Mouse (Mus musculus) neural tube, embryonic 14.5 days (tissue): ENCODE data around the gene Fer. TPM values are rescaled to one million over a fixed set of nuclear protein-coding genes. Genes with fewer than 3 reads are reported as not detected.

Experiments used
- ATAC-seq: fragments of 200-750 bp; cut with Nextera tagmentation; 2 replicates; pipeline ENCODE4 v1.8.0; 2017; ENCODE audit warnings: low read depth, mild to moderate bottlenecking, moderate TSS enrichment, moderate library complexity
- H3K27ac ChIP-seq: fragments of 300-500 bp; sonication (generic); 2 replicates; pipeline ENCODE4 v1.5.1; 2014; ENCODE audit warnings: low read depth, mild to moderate bottlenecking, control low read depth, low read length, moderate library complexity, mixed read lengths
- H3K27me3 ChIP-seq: fragments of 300-500 bp; sonication (generic); 2 replicates; pipeline ENCODE4 v1.6.1; 2014; ENCODE audit warnings: low read length; ENCODE audit not compliant: control insufficient read depth, insufficient read depth
- H3K36me3 ChIP-seq: fragments of 300-500 bp; sonication (generic); 2 replicates; pipeline ENCODE4 v1.6.1; 2014; ENCODE audit warnings: low read length, mixed read lengths; ENCODE audit not compliant: control insufficient read depth, insufficient read depth
- H3K4me1 ChIP-seq: fragments of 300-500 bp; sonication (generic); 2 replicates; pipeline ENCODE4 v1.6.1; 2014; ENCODE audit warnings: low read length; ENCODE audit not compliant: control insufficient read depth, insufficient read depth
- H3K4me2 ChIP-seq: fragments of 300-500 bp; sonication (generic); 2 replicates; pipeline ENCODE4 v1.6.1; 2014; ENCODE audit warnings: mild to moderate bottlenecking, low read depth, low read length, control low read depth
- H3K4me3 ChIP-seq: fragments of 300-500 bp; sonication (generic); 2 replicates; pipeline ENCODE4 v1.5.1; 2014; ENCODE audit warnings: low read depth, low read length, control low read depth, mixed read lengths
- H3K9ac ChIP-seq: fragments of 300-500 bp; sonication (generic); replicated peaks from 2 replicates; pipeline ENCODE4 v1.6.1; 2014; ENCODE audit warnings: low read depth, mild to moderate bottlenecking, control low read depth, low read length, mixed read lengths
- H3K9me3 ChIP-seq: fragments of 300-500 bp; sonication (generic); 2 replicates; pipeline ENCODE4 v1.6.1; 2016; ENCODE audit warnings: low read length; ENCODE audit not compliant: control insufficient read depth
- WGBS: fragments of 180-500 bp; shearing (Covaris S2); extraction: QIAGEN DNeasy Blood & Tissue Kit; methylation state at CpG from one replicate; pipeline ENCODE4 v1.1.7; 2014; 5-methylcytosine and 5-hydroxymethylcytosine counted together
- polyA plus RNA-seq: library from polyadenylated mRNA; unstranded; fragments of >200 nt; fragmentation: Nextera tagmentation; extraction: Ambion mirVana; gene quantifications from 2 replicates; pipeline ENCODE4 v1.2.1, GENCODE M21; 2014

Fer gene
- polyA plus RNA-seq, 1 experiment from 2014 or later, result 41.1 TPM

- no peaks in the 10 kb centered on the region for H3K4me1 ChIP-seq
- H3K27ac ChIP-seq, result no peak overlapping the region
- H3K9me3 ChIP-seq, result no peaks in the 10 kb centered on the region
- H3K9ac ChIP-seq, result no peak overlapping the region
- H3K36me3 ChIP-seq, result no peaks in the 10 kb centered on the region
- whole genome bisulfite sequencing, result 92% methylated on average over 7 of the region's 7 CpGs
- no peaks in the 10 kb centered on the region for H3K27me3 ChIP-seq
- H3K4me2 ChIP-seq, result no peak overlapping the region
- ATAC-seq, result no peak
- H3K4me3 ChIP-seq, result no peak overlapping the region
Measured at GRCm38 (mm10) chr17:63857023-63857544, 5.8 kb upstream of the Fer start.

GRCm38 (mm10) chr17:63860988-63861387, 1.9 kb upstream of the Fer start:
- no peaks in the 10 kb centered on the region for H3K9me3 ChIP-seq
- H3K9ac ChIP-seq, result no peak overlapping the region
- 58% methylated on average over 4 of the region's 4 CpGs for WGBS
- H3K36me3 ChIP-seq, result no peaks in the 10 kb centered on the region
- no peak overlapping the region for H3K4me2 ChIP-seq
- peaks cover 3% of the 10 kb centered on the region; the same call in 1 of the 2 replicates for H3K4me1 ChIP-seq
- no peaks in the 10 kb centered on the region for H3K27me3 ChIP-seq
- H3K4me3 ChIP-seq, result no peak overlapping the region
- no peak for ATAC-seq
- no peak overlapping the region for H3K27ac ChIP-seq

- WGBS, result 62% methylated on average over 3 of the region's 3 CpGs
- peaks cover 3% of the 10 kb centered on the region; the same call in 1 of the 2 replicates for H3K4me1 ChIP-seq
- ATAC-seq, result no peak
- H3K36me3 ChIP-seq, result no peaks in the 10 kb centered on the region
- no peak overlapping the region for H3K9ac ChIP-seq
- no peaks in the 10 kb centered on the region for H3K9me3 ChIP-seq
- H3K27me3 ChIP-seq, result no peaks in the 10 kb centered on the region
- H3K27ac ChIP-seq, result no peak overlapping the region
- peak overlapping the region; percentile 72 for H3K4me2 ChIP-seq
- H3K4me3 ChIP-seq, result no peak overlapping the region
Measured at GRCm38 (mm10) chr17:63862399-63862798, 463 bp upstream of the Fer start.

- Histone ChIP-seq H3K9me3 (no peaks in the 10 kb centered on the region), H3K27ac (peak within 1 kb of the TSS; percentile 95), H3K4me1 (peaks cover 3% of the 10 kb centered on the region; the same call in 1 of the 2 replicates), H3K9ac (peak within 1 kb of the TSS; percentile 95), H3K4me2 (peak within 1 kb of the TSS; percentile 85), H3K4me3 (peak within 1 kb of the TSS; percentile 95), H3K27me3 (no peaks in the 10 kb centered on the region), H3K36me3 (no peaks in the 10 kb centered on the region)
- under 1% methylated on average over 54 of the region's 55 CpGs for WGBS
- peak; percentile 99 for ATAC-seq
Measured at GRCm38 (mm10) chr17:63863647-63864149, 836 bp downstream of the Fer start, which contains the start of gene A930002H24Rik. Gene A930002H24Rik (minus strand): TSS chr17:63863791.

GRCm38 (mm10) chr17:63864171-63864571, 1.3 kb downstream of the Fer start:
- under 1% methylated on average over 37 of the region's 48 CpGs for WGBS
- Histone ChIP-seq H3K36me3 (no peaks in the 10 kb centered on the region), H3K9ac (peak overlapping the region; percentile 95), H3K4me2 (peak overlapping the region; percentile 85), H3K27me3 (no peaks in the 10 kb centered on the region), H3K9me3 (no peaks in the 10 kb centered on the region), H3K4me3 (peak overlapping the region; percentile 95), H3K27ac (peak overlapping the region; percentile 95), H3K4me1 (peaks cover 3% of the 10 kb centered on the region; the same call in 1 of the 2 replicates)
- peak; percentile 78 for ATAC-seq

GRCm38 (mm10) chr17:63871773-63872172, 8.9 kb downstream of the Fer start:
- no peaks in the 10 kb centered on the region for H3K4me1 ChIP-seq
- no peak overlapping the region for H3K9ac ChIP-seq
- ATAC-seq, result no peak
- H3K36me3 ChIP-seq, result no peaks in the 10 kb centered on the region
- H3K27me3 ChIP-seq, result no peaks in the 10 kb centered on the region
- H3K4me2 ChIP-seq, result no peak overlapping the region
- H3K27ac ChIP-seq, result no peak overlapping the region
- no peak overlapping the region for H3K4me3 ChIP-seq
- H3K9me3 ChIP-seq, result no peaks in the 10 kb centered on the region
- 95% methylated on average over 7 of the region's 7 CpGs for WGBS

- WGBS, result 49% methylated on average over 4 of the region's 4 CpGs
- ATAC-seq, result no peak; the same call in 1 of the 2 replicates
- Histone ChIP-seq H3K4me1 (no peaks in the 10 kb centered on the region), H3K27ac (no peak overlapping the region), H3K9ac (no peak overlapping the region), H3K4me3 (no peak overlapping the region), H3K27me3 (no peaks in the 10 kb centered on the region), H3K9me3 (no peaks in the 10 kb centered on the region), H3K36me3 (no peaks in the 10 kb centered on the region), H3K4me2 (no peak overlapping the region)
Measured at GRCm38 (mm10) chr17:63878889-63879288, 16.0 kb downstream of the Fer start.

GRCm38 (mm10) chr17:63880009-63880408, 17.1 kb downstream of the Fer start:
- H3K4me1 ChIP-seq, result no peaks in the 10 kb centered on the region
- H3K9me3 ChIP-seq, result no peaks in the 10 kb centered on the region
- H3K9ac ChIP-seq, result no peak overlapping the region
- no peak overlapping the region for H3K4me2 ChIP-seq
- no peaks in the 10 kb centered on the region for H3K36me3 ChIP-seq
- ATAC-seq, result no peak
- H3K27me3 ChIP-seq, result no peaks in the 10 kb centered on the region
- no peak overlapping the region for H3K27ac ChIP-seq
- H3K4me3 ChIP-seq, result no peak overlapping the region
- 89% methylated on average over 4 of the region's 4 CpGs for WGBS

- Histone ChIP-seq H3K9me3 (no peaks in the 10 kb centered on the region), H3K4me3 (no peak overlapping the region), H3K4me1 (no peaks in the 10 kb centered on the region), H3K36me3 (no peaks in the 10 kb centered on the region), H3K9ac (no peak overlapping the region), H3K4me2 (no peak overlapping the region), H3K27ac (no peak overlapping the region), H3K27me3 (no peaks in the 10 kb centered on the region)
- no peak for ATAC-seq
- 96% methylated on average over 2 of the region's 2 CpGs for WGBS
Measured at GRCm38 (mm10) chr17:63886988-63887387, 24.1 kb downstream of the Fer start.
